Mouse (Mus musculus): Measurements from ENCODE around the gene Mall.

DNA sequence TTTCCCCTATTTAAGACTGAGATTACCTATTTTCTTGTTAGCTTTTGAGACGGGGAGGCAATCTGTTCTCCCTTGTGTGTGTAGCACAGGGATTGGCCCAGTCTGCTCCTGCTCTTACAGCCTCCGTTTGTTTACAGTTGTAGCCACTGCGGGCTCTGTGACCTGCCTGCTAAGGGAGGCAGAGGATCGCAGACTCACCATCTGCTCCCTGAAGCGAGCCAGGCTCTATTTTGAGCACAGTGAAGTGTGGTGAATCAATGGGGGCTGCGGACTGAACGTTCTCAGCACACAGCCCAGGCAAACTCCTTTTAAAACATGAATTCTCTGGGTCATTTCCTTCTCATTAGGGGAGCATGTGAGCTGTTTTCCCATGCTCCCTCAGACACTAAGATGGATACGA is 27.4 kb upstream of the Mall start:
- TF ChIP-seq POLR2A (IDR thresholded peaks at IDR 0.05; ENCODE audit: insufficient read depth, low read length) = no peak
- no peak for TF ChIP-seq EP300 (IDR thresholded peaks at IDR 0.05; ENCODE audit: insufficient read depth, low read depth, low read length)

Measured in ES-Bruce4 (cell line).